Mouse (Mus musculus) layer of hippocampus, adult 18-20 months (tissue): ENCODE results near the gene Taf5l. TPM values are rescaled to one million over a fixed set of nuclear protein-coding genes. Genes with fewer than 3 reads are reported as not detected.
"Not testable (repeated sequence)": the region's sequence is repeated elsewhere in the genome, so short reads cannot be mapped to it uniquely, and the experiment has no call there.

Source experiments
- DNase-seq, 2 experiments: peaks; one replicate each; pipeline ENCODE4 v3.0.0; 2022; ENCODE audit warnings: low spot score in 2 of 2
- long read RNA-seq: library from polyadenylated mRNA; stranded (forward); transcript quantifications from one replicate; pipeline ENCODE4 v2.0.0, GENCODE M21; 2021
- total RNA-seq, 2 experiments: library from RNA; stranded (reverse); gene quantifications; 2 replicates each; pipeline ENCODE4 v1.2.3; 2021

The Taf5l gene
- 10 to 100 TPM; 20.4 to 21.9 TPM for total RNA-seq
- long read RNA-seq, transcript Taf5l-201 (5 exons, 2,912 nt), result minor isoform, 11 of 46 reads
- long read RNA-seq, transcript Taf5l-202 (5 exons, 2,973 nt), result major isoform, 30 of 46 reads
- long read RNA-seq, partial matches to known transcripts, result 3 of 46 reads
- long read RNA-seq, other reads (novel, unspliced or antisense), result 2 of 46 reads

- DNase-seq, result peak; percentile 86 to 94
These were observed at the start of gene Taf5l, which contains the start of gene Urb2 for GRCm38 (mm10) chr8:124021237-124022227. Gene Taf5l, minus strand, starts transcription at chr8:124021397. Gene Urb2, plus strand, starts transcription at chr8:124021508.

GRCm38 (mm10) chr8:124070363-124071324, 49.4 kb upstream of the Taf5l start:
- DNase-seq, result peak in 1 of 2 experiments; percentile 34

- no peak for DNase-seq
These were observed 46.0 kb upstream of the Taf5l start for GRCm38 (mm10) chr8:124067059-124067750.

- no peak for DNase-seq
These were observed 45.3 kb upstream of the Taf5l start for GRCm38 (mm10) chr8:124066325-124067058.

GRCm38 (mm10) chr8:124056832-124057655, 35.8 kb upstream of the Taf5l start:
- DNase-seq, result no peak

GRCm38 (mm10) chr8:124052568-124052967, 31.4 kb upstream of the Taf5l start:
- DNase-seq, result no peak

GRCm38 (mm10) chr8:124052110-124052509, 30.9 kb upstream of the Taf5l start:
- DNase-seq, result peak; percentile 49 to 79

- DNase-seq, result no peak
These were observed 24.7 kb upstream of the Taf5l start for GRCm38 (mm10) chr8:124045856-124046255.

- DNase-seq, result no peak
These were observed 23.7 kb upstream of the Taf5l start for GRCm38 (mm10) chr8:124044931-124045330.

GRCm38 (mm10) chr8:124044421-124044820, 23.2 kb upstream of the Taf5l start:
- no peak for DNase-seq

- no peak for DNase-seq
These were observed 21.0 kb upstream of the Taf5l start for GRCm38 (mm10) chr8:124042201-124042600.

GRCm38 (mm10) chr8:124039351-124039750, 18.2 kb upstream of the Taf5l start:
- no peak for DNase-seq

- no peak for DNase-seq
These were observed 16.9 kb upstream of the Taf5l start for GRCm38 (mm10) chr8:124038121-124038520.

GRCm38 (mm10) chr8:124033400-124033799, 12.2 kb upstream of the Taf5l start:
- no peak for DNase-seq

- DNase-seq, result no peak
These were observed 6.6 kb upstream of the Taf5l start for GRCm38 (mm10) chr8:124027831-124028230.

- not testable (repeated sequence) for DNase-seq
These were observed 5.1 kb upstream of the Taf5l start for GRCm38 (mm10) chr8:124026265-124026664.

GRCm38 (mm10) chr8:124020439-124021236, 559 bp downstream of the Taf5l start:
- peak in 1 of 2 experiments; percentile 35 for DNase-seq

- DNase-seq, result no peak
These were observed 1.4 kb downstream of the Taf5l start for GRCm38 (mm10) chr8:124019782-124020181.
